Mouse (Mus musculus): ENCODE results near the gene Prune2.

Gene Prune2

GRCm38 (mm10) chr19:17255511-17255910, 299.6 kb downstream of the Prune2 start:
- no peak for DNase-seq (ENCODE audit: extremely low spot score, low read depth, low spot score)

DNA sequence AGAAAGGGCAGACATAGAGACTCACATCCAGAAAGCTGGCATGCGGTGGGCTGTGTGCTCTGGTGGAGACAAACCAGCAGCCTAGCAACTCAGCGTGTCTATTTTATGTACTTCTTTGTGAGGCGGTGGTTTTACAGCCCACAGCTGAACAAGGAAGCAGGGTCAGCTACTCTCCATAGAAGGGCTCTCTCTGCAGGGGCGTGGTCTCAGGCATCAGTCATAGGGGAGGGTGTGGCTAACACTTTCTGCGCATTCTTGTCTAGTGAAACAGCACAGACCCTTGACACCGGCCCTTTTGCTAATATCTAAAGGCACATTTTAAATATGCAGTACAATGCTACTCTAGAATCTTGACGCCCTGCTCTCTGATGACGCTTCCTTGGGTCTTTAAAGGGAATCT, 300.5 kb downstream of the Prune2 start:
- DNase-seq (ENCODE audit: extremely low spot score, low read depth, low spot score), result no peak

DNA sequence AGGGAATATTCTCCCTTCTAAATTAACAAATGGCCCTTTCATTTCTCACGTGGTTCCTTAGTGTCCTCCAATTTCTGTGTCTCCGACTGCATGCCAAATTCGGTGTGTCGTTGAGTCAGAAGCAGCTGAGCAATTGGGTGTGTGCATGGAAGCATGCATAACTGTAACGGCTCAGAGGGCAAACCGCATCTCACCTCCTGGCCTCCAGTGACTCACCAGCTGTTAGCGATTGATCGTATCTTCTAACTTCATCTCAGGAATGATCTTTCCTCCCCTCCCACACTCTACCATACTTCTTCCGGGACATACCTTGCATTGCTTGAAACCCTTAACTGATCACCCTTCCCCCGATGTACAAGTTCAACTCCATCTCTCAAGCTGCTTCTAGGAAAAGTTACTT, 300.9 kb downstream of the Prune2 start:
- DNase-seq (ENCODE audit: extremely low spot score, low read depth, low spot score), result no peak

GRCm38 (mm10) chr19:17263181-17263580, 307.3 kb downstream of the Prune2 start:
- DNase-seq (ENCODE audit: extremely low spot score, low read depth, low spot score), result no peak

- DNase-seq (ENCODE audit: extremely low spot score, low read depth, low spot score), result no peak
Measured at GRCm38 (mm10) chr19:17263679-17264370, 307.9 kb downstream of the Prune2 start.

DNA sequence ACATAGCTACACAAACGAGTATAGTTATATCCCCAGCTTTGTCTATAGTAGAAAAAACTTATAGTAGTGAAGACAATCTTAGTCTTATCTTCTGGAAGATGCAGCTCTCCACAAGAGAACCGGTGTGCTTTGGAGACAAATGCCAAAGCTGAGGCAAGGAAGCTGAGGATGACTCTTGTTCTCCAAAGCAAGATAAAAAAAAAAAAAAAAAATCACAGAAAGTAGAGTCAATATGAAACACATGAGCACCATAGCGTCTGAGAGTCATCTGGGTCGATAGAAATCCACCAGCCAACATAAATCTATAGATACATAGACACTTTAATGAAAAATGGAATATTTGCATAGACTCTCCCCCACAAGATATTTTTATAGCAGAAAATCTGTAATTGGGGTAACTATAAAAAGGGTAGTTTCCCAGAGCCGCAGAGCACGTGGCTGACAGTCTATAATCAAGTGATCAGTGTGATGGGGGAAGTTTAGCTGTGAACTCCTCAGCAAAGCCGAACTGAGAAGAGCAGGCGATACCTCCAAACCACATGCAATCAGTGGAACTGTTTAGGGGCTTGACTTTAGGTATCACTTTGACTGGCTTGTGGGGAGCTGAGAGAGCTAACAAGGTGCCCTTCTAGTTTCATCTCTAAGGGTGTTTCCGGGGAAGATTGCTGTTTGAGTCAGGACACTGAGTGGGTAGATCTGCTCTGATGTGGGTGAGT, 308.7 kb downstream of the Prune2 start:
- no peak for DNase-seq (ENCODE audit: extremely low spot score, low read depth, low spot score)

- DNase-seq (ENCODE audit: extremely low spot score, low read depth, low spot score), result no peak
Measured at GRCm38 (mm10) chr19:17268669-17269068, 312.8 kb downstream of the Prune2 start.

DNA sequence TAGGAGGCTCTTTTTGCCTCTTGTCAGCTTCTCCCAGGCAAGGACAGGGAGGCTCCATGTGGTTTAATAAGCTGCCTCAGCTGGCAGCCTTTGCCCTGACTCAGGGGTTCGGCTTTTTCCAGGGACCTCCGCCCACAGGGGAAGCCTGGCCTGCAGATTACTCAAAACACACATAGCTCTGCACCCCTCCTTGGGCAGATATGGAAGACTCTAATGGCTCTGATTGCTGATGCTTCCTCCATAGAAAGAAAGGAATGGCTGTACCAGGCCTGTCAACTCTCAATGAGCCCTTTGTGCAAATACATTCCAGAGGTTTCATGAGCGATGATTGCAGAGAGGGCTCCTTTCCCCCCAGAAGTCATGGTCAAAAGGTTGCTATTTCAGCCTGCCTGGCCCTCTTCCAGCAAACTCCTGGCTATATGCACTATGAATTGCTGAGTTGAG, 315.3 kb downstream of the Prune2 start:
- no peak for DNase-seq (ENCODE audit: extremely low spot score, low read depth, low spot score)

- no peak for DNase-seq (ENCODE audit: extremely low spot score, low read depth, low spot score)
Measured at GRCm38 (mm10) chr19:17272988-17273387, 317.1 kb downstream of the Prune2 start.

Data from hindlimb bud, embryonic 11.5 days (tissue).